Mouse (Mus musculus) G1E (cell line): ENCODE data around the gene Clca2.

ENCODE experiments used
- CTCF ChIP-seq: IDR thresholded peaks from 2 replicates; pipeline ENCODE4 v1.5.1; 2012; ENCODE audit warnings: low read depth, low read length, inconsistent platforms, mixed read lengths
- GATA1 ChIP-seq: IDR thresholded peaks from 2 replicates; pipeline ENCODE4 v1.6.1; 2012; ENCODE audit warnings: borderline replicate concordance, low read length, inconsistent platforms, mixed read lengths
- TAL1 ChIP-seq: conservative IDR thresholded peaks from 2 replicates; pipeline ENCODE4 v1.6.1; 2012; ENCODE audit warnings: low read depth, low read length, inconsistent platforms, mixed read lengths

DNA sequence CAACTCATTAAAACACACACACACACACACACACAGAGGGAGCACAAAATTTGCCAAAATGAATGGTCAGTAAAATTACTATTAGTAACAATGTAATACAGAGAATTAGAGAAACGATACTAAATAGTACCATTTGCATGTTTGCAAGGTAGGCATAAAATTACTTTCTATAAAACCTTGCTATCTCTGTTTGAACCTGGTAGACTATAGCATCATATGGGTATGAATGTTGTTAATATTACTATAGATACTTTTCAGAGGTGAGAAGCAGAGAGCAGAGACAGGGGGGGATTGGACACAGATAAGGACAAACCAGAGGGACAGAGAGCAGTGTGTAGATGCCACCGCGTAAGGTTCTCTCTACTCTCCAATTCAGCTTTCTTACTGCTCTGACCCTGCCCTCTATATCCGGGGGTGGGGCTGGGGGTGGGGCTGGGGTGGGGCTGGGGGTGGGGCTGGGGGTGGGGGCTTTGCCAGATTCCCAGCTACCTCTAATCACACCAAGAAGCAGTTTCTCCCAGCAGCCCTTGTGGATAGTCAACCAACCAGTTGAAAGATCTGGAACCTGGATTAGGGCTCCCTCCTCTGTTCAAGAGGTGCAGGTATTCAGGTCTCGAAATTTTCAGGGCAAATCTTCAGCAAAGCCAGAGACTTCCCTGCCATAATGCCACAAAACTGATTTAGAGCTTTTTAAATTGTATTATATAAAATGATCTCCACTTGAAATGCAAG is 6.7 kb upstream of the Clca2 start:
- no peak for TF ChIP-seq GATA1
- no peak for TF ChIP-seq CTCF
- TF ChIP-seq TAL1, result no peak
